Mouse (Mus musculus) lung, embryonic 14.5 days (tissue): ENCODE results near the gene Gm2974. TPM values are rescaled to one million over a fixed set of nuclear protein-coding genes. Genes with fewer than 3 reads are reported as not detected.
"Not testable (repeated sequence)": the region's sequence is repeated elsewhere in the genome, so short reads cannot be mapped to it uniquely, and the experiment has no call there.

ENCODE experiments used
- ATAC-seq: fragments of 200-750 bp; cut with Nextera tagmentation; 2 replicates; pipeline ENCODE4 v1.8.0; 2017; ENCODE audit warnings: mild to moderate bottlenecking, moderate TSS enrichment, moderate library complexity; ENCODE audit not compliant: insufficient read depth
- DNase-seq: peaks from one replicate; pipeline ENCODE4 v3.0.0-alpha.2; 2015
- H3K27ac ChIP-seq: fragments of 300-500 bp; sonication (generic); 2 replicates; pipeline ENCODE4 v1.5.1; 2014; ENCODE audit warnings: low read depth, mild to moderate bottlenecking, moderate library complexity
- H3K27me3 ChIP-seq: fragments of 300-500 bp; sonication (generic); 2 replicates; pipeline ENCODE4 v1.6.1; 2014; ENCODE audit warnings: low read length, control low read depth; ENCODE audit not compliant: insufficient read depth
- H3K36me3 ChIP-seq: fragments of 300-500 bp; sonication (generic); 2 replicates; pipeline ENCODE4 v1.6.1; 2014; ENCODE audit warnings: control low read depth; ENCODE audit not compliant: insufficient read depth
- H3K4me1 ChIP-seq: fragments of 300-500 bp; sonication (generic); 2 replicates; pipeline ENCODE4 v1.6.1; 2014; ENCODE audit warnings: antibody characterized with exemption, control low read depth; ENCODE audit not compliant: insufficient read depth
- H3K4me2 ChIP-seq: fragments of 300-500 bp; sonication (generic); 2 replicates; pipeline ENCODE4 v1.6.1; 2014; ENCODE audit warnings: mild to moderate bottlenecking
- H3K4me3 ChIP-seq: fragments of 300-500 bp; sonication (generic); 2 replicates; pipeline ENCODE4 v1.5.1; 2014; ENCODE audit warnings: low read depth, low read length
- H3K9ac ChIP-seq: fragments of 300-500 bp; sonication (generic); 2 replicates; pipeline ENCODE4 v1.6.1; 2014
- H3K9me3 ChIP-seq: fragments of 300-500 bp; sonication (generic); 2 replicates; pipeline ENCODE4 v1.6.1; 2016; ENCODE audit warnings: low read depth, low read length, control low read depth
- CTCF ChIP-seq: IDR thresholded peaks from 2 replicates; pipeline ENCODE4 v1.5.1; 2016; ENCODE audit warnings: antibody characterized with exemption, low read depth
- WGBS: fragments of 180-500 bp; shearing (Covaris S2); extraction: QIAGEN DNeasy Blood & Tissue Kit; methylation state at CpG from one replicate; pipeline ENCODE4 v1.1.7; 2014; 5-methylcytosine and 5-hydroxymethylcytosine counted together
- polyA plus RNA-seq: library from polyadenylated mRNA; unstranded; fragments of >200 nt; fragmentation: Nextera tagmentation; extraction: Ambion mirVana; gene quantifications from 2 replicates; pipeline ENCODE4 v1.2.1, GENCODE M21; 2014

Gene Gm2974
- 0.58 and 0.62 TPM in 2 replicates for polyA plus RNA-seq

GRCm38 (mm10) chr14:4182491-4183210 is at the start of gene Gm2974:
TSS of gene Gm2974 (plus strand) at chr14:4182576.
- H3K36me3 ChIP-seq, H3K27ac ChIP-seq, H3K9ac ChIP-seq, H3K9me3 ChIP-seq, H3K27me3 ChIP-seq, H3K4me1 ChIP-seq, ATAC-seq: not testable (repeated sequence)
- H3K4me3 ChIP-seq: peak within 1 kb of the TSS; percentile 21
- WGBS: 15% methylated on average over 29 of the region's 59 CpGs
- DNase-seq: peak; percentile 1
- H3K4me2 ChIP-seq: peak within 1 kb of the TSS; percentile 54

- not testable (repeated sequence) for H3K4me2 ChIP-seq, H3K4me3 ChIP-seq, ATAC-seq, DNase-seq, H3K36me3 ChIP-seq, H3K27me3 ChIP-seq, H3K9me3 ChIP-seq, H3K27ac ChIP-seq, H3K9ac ChIP-seq, H3K4me1 ChIP-seq
- 87% methylated on average over 4 of the region's 4 CpGs for WGBS
Observed at GRCm38 (mm10) chr14:4141646-4142045, 40.7 kb upstream of the Gm2974 start.

GRCm38 (mm10) chr14:4164730-4165129 is 17.6 kb upstream of the Gm2974 start, which contains the start of gene Gm3127:
TSS of gene Gm3127 (plus strand) at chr14:4165030.
- not testable (repeated sequence) for ATAC-seq

DNA sequence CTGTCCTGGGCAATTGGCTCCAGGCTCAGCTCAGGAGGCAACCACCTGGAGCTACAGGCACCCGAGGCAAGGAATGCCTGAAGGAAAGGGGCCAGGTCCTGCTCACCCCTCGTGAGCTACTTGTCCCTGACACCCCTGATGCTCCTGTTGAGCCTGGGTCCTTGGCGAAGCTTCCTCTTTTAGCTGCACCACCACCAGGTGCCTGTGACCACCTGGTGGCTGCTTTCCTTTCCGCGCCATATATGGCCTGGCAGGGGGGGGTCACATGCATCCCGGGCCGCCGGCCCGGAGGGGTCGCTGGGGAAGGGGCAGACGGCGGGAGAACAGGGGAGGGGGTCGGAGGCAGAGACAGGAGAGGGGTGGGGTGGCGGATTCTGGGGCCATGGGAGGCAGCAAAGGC is 346 bp upstream of the Gm2974 start:
- H3K27me3 ChIP-seq, H3K4me1 ChIP-seq, H3K36me3 ChIP-seq, ATAC-seq, H3K27ac ChIP-seq, H3K9ac ChIP-seq, H3K9me3 ChIP-seq: not testable (repeated sequence)
- DNase-seq: peak; percentile 0
- Histone ChIP-seq H3K4me3 (peak overlapping the region; percentile 21), H3K4me2 (peak overlapping the region; percentile 54)
- WGBS: 10% methylated on average over 11 of the region's 14 CpGs

More at GRCm38 (mm10) chr14:4164730-4165129, 17.6 kb upstream of the Gm2974 start, which contains the start of gene Gm3127:
- not testable (repeated sequence) for DNase-seq, H3K4me1 ChIP-seq, H3K27ac ChIP-seq, H3K9ac ChIP-seq, H3K27me3 ChIP-seq, H3K36me3 ChIP-seq, H3K9me3 ChIP-seq, H3K4me3 ChIP-seq, H3K4me2 ChIP-seq
- WGBS: no CpG with 5 or more reads among the region's 2 CpGs

GRCm38 (mm10) chr14:4183375-4183774 is 999 bp downstream of the Gm2974 start:
- H3K36me3 ChIP-seq, H3K27me3 ChIP-seq, H3K4me3 ChIP-seq, H3K4me1 ChIP-seq, H3K9ac ChIP-seq, H3K9me3 ChIP-seq, ATAC-seq, H3K27ac ChIP-seq, H3K4me2 ChIP-seq, DNase-seq: not testable (repeated sequence)
- 27% methylated on average over 4 of the region's 10 CpGs for WGBS
- TF ChIP-seq CTCF: peak; percentile 27; the same call in 1 of the 2 replicates

GRCm38 (mm10) chr14:4249331-4249730 is 67.0 kb downstream of the Gm2974 start, which contains the start of gene Gm3138:
TSS of gene Gm3138 (plus strand) at chr14:4249631.
- not testable (repeated sequence) for H3K4me3 ChIP-seq, H3K27ac ChIP-seq, H3K27me3 ChIP-seq, ATAC-seq, H3K36me3 ChIP-seq, H3K4me1 ChIP-seq, H3K9ac ChIP-seq, H3K4me2 ChIP-seq, DNase-seq, H3K9me3 ChIP-seq
- WGBS: no CpG with 5 or more reads among the region's 2 CpGs

Other genes starting within 250 kb of the Gm2974 start
- 0.23 and 0.26 TPM in 2 replicates for gene Gm3095, start 219.0 kb upstream of the Gm2974 start, polyA plus RNA-seq
- not detected in 2 replicates for gene Gm3099, start 184.2 kb upstream of the Gm2974 start, polyA plus RNA-seq
- 0.30 TPM in 1 of 2 replicates, not detected in the other for gene Gm5796, start 158.6 kb upstream of the Gm2974 start, polyA plus RNA-seq
- not detected in 2 replicates for gene Gm3115, start 98.5 kb upstream of the Gm2974 start, polyA plus RNA-seq
- gene Gm8108, start 72.0 kb upstream of the Gm2974 start, polyA plus RNA-seq: 0.28 and 1.4 TPM in 2 replicates
- gene Gm3127, start 17.5 kb upstream of the Gm2974 start, polyA plus RNA-seq: not detected in 2 replicates
- not detected in 2 replicates for gene Gm3138, start 67.1 kb downstream of the Gm2974 start, polyA plus RNA-seq
- gene Gm3149, start 134.7 kb downstream of the Gm2974 start, polyA plus RNA-seq: not detected in 2 replicates
- gene 2610042L04Rik, start 152.2 kb downstream of the Gm2974 start, polyA plus RNA-seq: 0.25 and 0.39 TPM in 2 replicates
- gene Gm3159, start 214.9 kb downstream of the Gm2974 start, polyA plus RNA-seq: not detected in 2 replicates
- gene Gm3164, start 232.9 kb downstream of the Gm2974 start, polyA plus RNA-seq: 0.22 and 0.96 TPM in 2 replicates
- gene Gm3173, start 248.4 kb downstream of the Gm2974 start, polyA plus RNA-seq: not detected in 2 replicates